Mouse (Mus musculus) Muller cell, postnatal 12 days (primary cell): ENCODE results near the gene Rhox2f.
"Not testable (repeated sequence)": the region's sequence is repeated elsewhere in the genome, so short reads cannot be mapped to it uniquely, and the experiment has no call there.

Experiments used
- DNase-seq: peaks from one replicate; pipeline ENCODE4 v3.0.0-alpha.2; 2015; ENCODE audit errors: inconsistent ontology term

Rhox2f gene

GRCm38 (mm10) chrX:37571105-37571504 lies at the start of gene Rhox2f:
Gene Rhox2f, plus strand, starts transcription at chrX:37571405.
- not testable (repeated sequence) for DNase-seq

GRCm38 (mm10) chrX:37530152-37530551 lies 41.1 kb upstream of the Rhox2f start, which contains the start of gene Rhox2e:
Gene Rhox2e, plus strand, starts transcription at chrX:37530452.
- not testable (repeated sequence) for DNase-seq

- DNase-seq: not testable (repeated sequence)
Observed at GRCm38 (mm10) chrX:37541719-37542118, 29.5 kb upstream of the Rhox2f start, which contains the start of gene Rhox3e. Gene Rhox3e, plus strand, starts transcription at chrX:37542019.

- not testable (repeated sequence) for DNase-seq
Observed at GRCm38 (mm10) chrX:37557112-37557511, 14.1 kb upstream of the Rhox2f start, which contains the start of gene Rhox4e. Gene Rhox4e, plus strand, starts transcription at chrX:37557412.

DNA sequence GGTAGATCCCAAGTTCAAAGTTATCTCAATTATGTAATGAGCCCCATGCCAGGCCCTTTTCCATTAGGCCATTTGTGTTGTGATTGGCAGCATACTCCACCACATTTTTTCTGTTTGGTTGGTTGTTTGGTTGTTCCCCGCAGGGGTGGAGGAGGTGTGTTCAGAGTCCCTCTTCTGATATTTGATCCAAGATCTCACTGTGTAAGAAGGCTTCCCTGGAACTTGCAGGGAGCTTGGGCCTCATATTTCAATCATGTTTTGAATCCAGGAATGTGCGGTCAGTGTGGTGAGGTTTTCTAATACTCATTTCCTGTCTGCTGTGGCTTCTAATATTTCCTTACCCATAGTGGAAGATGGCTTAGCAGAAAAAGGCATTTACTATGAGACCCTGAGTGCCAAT lies 1.4 kb downstream of the Rhox2f start:
- peak; percentile 52 for DNase-seq

- not testable (repeated sequence) for DNase-seq
Observed at GRCm38 (mm10) chrX:37580692-37581091, 9.5 kb downstream of the Rhox2f start, which contains the start of gene Rhox3f. Gene Rhox3f, plus strand, starts transcription at chrX:37580992.

- DNase-seq: not testable (repeated sequence)
Observed at GRCm38 (mm10) chrX:37607604-37608003, 36.4 kb downstream of the Rhox2f start, which contains the start of gene Rhox4f. Gene Rhox4f, minus strand, starts transcription at chrX:37607704.
